In genomic region chr5:113310377-113311003, GRCm38 (mm10) we compare ENCODE assay signal across 8 mouse cellular contexts. TPM values are rescaled to one million over a fixed set of nuclear protein-coding genes. Genes with fewer than 3 reads are reported as not detected.
DNase-seq lines count a peak whose midpoint lies in the region; ATAC-seq and TF ChIP-seq lines count a peak whose summit lies in the region.

Gene Sgsm1 (minus strand): TSS chr5:113310786.

- peak within 1 kb of the TSS; percentile 92 for H3K9ac ChIP-seq in hindbrain, embryonic 13.5 days
- peak within 1 kb of the TSS; percentile 27; the same call in 1 of the 2 replicates for H3K9ac ChIP-seq in lung, postnatal 0 days (replicated peaks; ENCODE audit: low read depth)

- no peaks in the 10 kb centered on the region for H3K9me3 ChIP-seq in hindbrain, embryonic 13.5 days
- no peaks in the 10 kb centered on the region for H3K9me3 ChIP-seq in lung, postnatal 0 days (ENCODE audit: low read length)

- H3K4me1 ChIP-seq in hindbrain, embryonic 13.5 days (replicated peaks): peaks cover 51% of the 10 kb centered on the region
- 0 out of 2 replicates have a peak, but pooled peaks cover 4% of the 10 kb centered on the region for H3K4me1 ChIP-seq in lung, postnatal 0 days (ENCODE audit: insufficient read depth, low read depth, low read length)

- H3K27ac ChIP-seq in hindbrain, embryonic 13.5 days: peak within 1 kb of the TSS; percentile 82
- no peak within 1 kb of the TSS for H3K27ac ChIP-seq in lung, postnatal 0 days (ENCODE audit: low read length)

- no peak for TF ChIP-seq EP300 in lung, postnatal 0 days (IDR thresholded peaks at IDR 0.05)

- peak; percentile 96 for DNase-seq in ZHBTc4 (ENCODE audit: low read depth, low spot score)
- peak; percentile 89 to 94 for DNase-seq in cerebellum, postnatal 36 days
- peak; percentile 36 for DNase-seq in gastrocnemius, adult 18-20 months (ENCODE audit: low spot score)
- DNase-seq in layer of hippocampus, postnatal 25 days (ENCODE audit: extremely low spot score in 1 of 2, low spot score in 1 of 2): peak; percentile 73 to 80
- peak; percentile 89 for DNase-seq in lung, postnatal 0 days (ENCODE audit: low spot score)
- peak; percentile 94 for DNase-seq in retina, postnatal 1 day
- peak; percentile 58 for DNase-seq in yolk sac, embryonic 10.5 days (ENCODE audit: low spot score)

- H3K4me2 ChIP-seq in hindbrain, embryonic 13.5 days: peak within 1 kb of the TSS; percentile 92
- H3K4me2 ChIP-seq in lung, postnatal 0 days (replicated peaks; ENCODE audit: low read depth, low read length): peak within 1 kb of the TSS; percentile 70

- 2% methylated on average over 50 of the region's 53 CpGs for WGBS in hindbrain, embryonic 13.5 days
- 2% methylated on average over 46 of the region's 53 CpGs for WGBS in lung, postnatal 0 days

- peak; percentile 67 for ATAC-seq in hindbrain, embryonic 13.5 days (ENCODE audit: low FRiP score)
- ATAC-seq in lung, postnatal 0 days: peak; percentile 92

- peak; percentile 77 for TF ChIP-seq CTCF in lung, postnatal 0 days (IDR thresholded peaks at IDR 0.05)

- H3K27me3 ChIP-seq in hindbrain, embryonic 13.5 days: peaks cover 15% of the 10 kb centered on the region
- peaks cover 6% of the 10 kb centered on the region; the same call in 1 of the 2 replicates for H3K27me3 ChIP-seq in lung, postnatal 0 days (replicated peaks; ENCODE audit: insufficient read depth, low read length)

- peak within 1 kb of the TSS; percentile 77 for H3K4me3 ChIP-seq in hindbrain, embryonic 13.5 days
- H3K4me3 ChIP-seq in lung, postnatal 0 days (ENCODE audit: low read depth, low read length): peak within 1 kb of the TSS; percentile 39

- H3K36me3 ChIP-seq in hindbrain, embryonic 13.5 days: no peaks in the 10 kb centered on the region
- no peaks in the 10 kb centered on the region for H3K36me3 ChIP-seq in lung, postnatal 0 days (ENCODE audit: insufficient read depth, low read length)

RNA-seq across cellular contexts. Expression of gene Sgsm1, which starts in this region (rescaled TPM):
- under 1 TPM; 0.38 to 0.39 TPM for total RNA-seq in gastrocnemius, adult 18-20 months (2021)
- 14.2 and 14.5 TPM in 2 replicates for polyA plus RNA-seq in hindbrain, embryonic 13.5 days (2015; fragmentation: Nextera tagmentation; extraction: Ambion mirVana)
- total RNA-seq in layer of hippocampus, postnatal 25 days (2021): 10 to 100 TPM; 71.0 to 83.1 TPM
- polyA plus RNA-seq in lung, postnatal 0 days (2015; fragmentation: Nextera tagmentation; extraction: Ambion mirVana): 1.2 and 1.5 TPM in 2 replicates

Comparison
In these comparisons a context has a peak if more than half of its experiments do, and no peak if none do; other contexts are left out.
1. RNA of gene Sgsm1 (total RNA-seq): 71.0 to 83.1 TPM in layer of hippocampus, postnatal 25 days; 0.38 to 0.39 TPM in gastrocnemius, adult 18-20 months; every median in the first group is over 10 times any median in the second.
2. Peak in DNase-seq in gastrocnemius, adult 18-20 months; RNA of the gene not detected or under 1 TPM.
3. DNase-seq: peak in every context shown above with its lines; median percentile 96 in ZHBTc4; 94 in retina, postnatal 1 day; 92 in cerebellum, postnatal 36 days; 89 in lung, postnatal 0 days; 76 in layer of hippocampus, postnatal 25 days; 58 in yolk sac, embryonic 10.5 days; 36 in gastrocnemius, adult 18-20 months.